Mouse (Mus musculus): ENCODE results near the gene Ece2. TPM values are rescaled to one million over a fixed set of nuclear protein-coding genes. Genes with fewer than 3 reads are reported as not detected.
A peak's percentile ranks its signal among the peaks of the same experiment; 100 is the strongest.

Ece2 gene
- total and polyA plus RNA-seq, 2 experiments from 2014 or later, result 0.26 to 1.5 TPM

DNA sequence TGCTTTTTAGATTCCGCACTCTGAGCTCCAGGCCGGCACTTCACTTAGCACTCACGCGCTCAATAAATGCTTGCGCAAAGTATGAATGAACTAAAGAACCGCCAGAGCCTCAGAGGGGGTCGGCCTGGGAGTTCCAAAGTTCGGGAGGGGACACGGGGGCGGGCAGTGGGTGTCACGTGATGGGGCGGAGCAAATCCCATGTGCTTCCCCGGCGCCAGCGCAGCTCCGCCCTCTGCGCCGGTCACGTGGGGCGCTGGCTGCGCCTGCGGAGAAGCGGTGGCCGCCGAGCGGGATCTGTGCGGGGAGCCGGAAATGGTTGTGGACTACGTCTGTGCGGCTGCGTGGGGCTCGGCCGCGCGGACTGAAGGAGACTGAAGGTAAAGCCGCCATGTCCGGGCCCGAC lies 42.9 kb downstream of the Ece2 start:
- WGBS, result under 1% methylated on average over 32 of the region's 38 CpGs
- H3K9ac ChIP-seq (replicated peaks; ENCODE audit: low read depth, low read length), result peak overlapping the region; percentile 98
- no peaks in the 10 kb centered on the region for H3K27me3 ChIP-seq (ENCODE audit: control insufficient read depth, insufficient read depth, low read length)
- peaks cover 31% of the 10 kb centered on the region for H3K36me3 ChIP-seq (replicated peaks; ENCODE audit: control insufficient read depth, insufficient read depth, low read length)
- TF ChIP-seq EP300 (IDR thresholded peaks at IDR 0.05; ENCODE audit: low read depth) (no peak), CTCF (IDR thresholded peaks at IDR 0.05; ENCODE audit: low read depth) (no peak)
- ATAC-seq (ENCODE audit: insufficient read depth, low read depth) (peak; percentile 94), DNase-seq (ENCODE audit: low spot score) (peak; percentile 96)
- peak overlapping the region; percentile 97 for H3K27ac ChIP-seq (ENCODE audit: low read depth)
- H3K4me3 ChIP-seq (ENCODE audit: low read depth, low read length), result peak overlapping the region; percentile 98
- peak overlapping the region; percentile 79 for H3K4me2 ChIP-seq (ENCODE audit: low read depth, low read length)
- no peaks in the 10 kb centered on the region for H3K9me3 ChIP-seq (replicated peaks; ENCODE audit: control insufficient read depth, low read length)
- peaks cover 19% of the 10 kb centered on the region for H3K4me1 ChIP-seq (ENCODE audit: control insufficient read depth, insufficient read depth)

DNA sequence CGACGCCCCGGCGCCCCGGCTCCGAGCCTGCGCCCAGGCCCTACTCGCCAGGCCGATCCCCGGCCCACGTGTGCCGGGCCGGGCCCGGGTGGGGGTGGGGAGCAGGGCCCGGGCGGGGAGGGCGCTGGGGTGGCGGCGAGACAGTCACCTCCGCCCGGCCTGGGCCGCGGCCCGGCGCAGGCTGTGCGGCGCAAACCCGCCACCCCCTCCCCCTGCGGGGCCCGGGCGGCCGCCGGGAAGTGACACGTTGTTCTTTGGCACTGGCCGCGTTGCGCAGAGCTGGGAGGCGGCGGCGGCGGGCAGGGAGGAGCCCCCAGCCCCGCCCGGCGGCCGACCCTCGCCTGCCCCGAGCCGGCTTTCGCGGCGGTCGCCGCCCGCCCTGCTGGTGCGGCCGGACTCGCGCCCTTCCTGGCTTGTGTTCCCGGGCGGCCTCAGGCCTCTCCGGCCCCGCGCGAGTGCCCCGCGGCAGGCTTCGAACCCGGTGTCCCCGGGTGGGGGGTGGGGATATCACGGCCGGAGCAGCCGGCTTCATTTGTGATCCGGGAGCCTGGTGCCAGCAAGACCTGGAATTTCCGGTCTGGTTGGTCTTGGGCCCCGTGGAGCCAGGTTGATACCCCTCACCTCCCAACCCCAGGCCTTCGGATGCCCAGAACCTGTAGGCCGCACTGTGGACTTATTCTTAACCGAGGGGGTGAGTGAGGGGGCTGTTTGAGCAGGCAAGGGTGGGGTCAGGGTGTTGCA lies 43.5 kb downstream of the Ece2 start:
- ATAC-seq (ENCODE audit: insufficient read depth, low read depth) (peak; percentile 77), DNase-seq (ENCODE audit: low spot score) (peak; percentile 49)
- peak overlapping the region; percentile 79 for H3K4me2 ChIP-seq (ENCODE audit: low read depth, low read length)
- no peaks in the 10 kb centered on the region for H3K27me3 ChIP-seq (ENCODE audit: control insufficient read depth, insufficient read depth, low read length)
- H3K4me3 ChIP-seq (ENCODE audit: low read depth, low read length), result peak overlapping the region; percentile 98
- H3K27ac ChIP-seq (ENCODE audit: low read depth), result peak overlapping the region; percentile 97
- peak overlapping the region; percentile 98 for H3K9ac ChIP-seq (replicated peaks; ENCODE audit: low read depth, low read length)
- H3K4me1 ChIP-seq (ENCODE audit: control insufficient read depth, insufficient read depth), result peaks cover 25% of the 10 kb centered on the region
- peaks cover 36% of the 10 kb centered on the region for H3K36me3 ChIP-seq (replicated peaks; ENCODE audit: control insufficient read depth, insufficient read depth, low read length)
- WGBS, result under 1% methylated on average over 34 of the region's 78 CpGs
- no peaks in the 10 kb centered on the region for H3K9me3 ChIP-seq (replicated peaks; ENCODE audit: control insufficient read depth, low read length)
- TF ChIP-seq EP300 (IDR thresholded peaks at IDR 0.05; ENCODE audit: low read depth) (no peak), CTCF (IDR thresholded peaks at IDR 0.05; ENCODE audit: low read depth) (no peak)

DNA sequence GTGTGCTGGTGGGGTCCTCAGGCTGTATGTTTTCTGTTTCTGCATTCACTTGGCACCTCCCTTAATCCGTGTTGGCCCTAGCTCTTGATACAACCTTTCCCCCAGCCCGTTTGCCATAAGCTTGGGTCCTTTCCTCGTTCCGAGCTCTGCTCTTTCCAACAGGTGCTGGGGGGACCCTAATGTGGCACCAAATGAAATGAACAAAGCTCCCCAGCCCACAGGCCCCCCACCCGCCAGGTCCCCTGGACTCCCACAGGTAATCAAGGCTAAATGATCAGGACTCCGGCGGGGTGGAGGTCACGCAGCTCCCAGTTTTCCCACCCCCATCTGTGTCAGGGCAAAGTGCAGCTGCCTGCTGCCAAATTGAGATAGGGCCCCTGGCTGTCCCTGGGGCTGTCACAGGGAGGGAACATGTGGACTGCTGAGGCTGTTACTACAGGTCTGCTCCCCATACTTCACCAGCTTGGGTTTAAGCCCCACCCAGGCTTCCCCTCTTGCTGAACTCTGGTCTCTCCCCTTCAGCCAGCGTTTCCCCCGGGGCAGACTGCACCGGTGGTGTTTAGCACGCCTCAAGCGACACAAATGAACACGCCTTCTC lies 44.2 kb downstream of the Ece2 start:
- Histone ChIP-seq H3K36me3 (replicated peaks; ENCODE audit: control insufficient read depth, insufficient read depth, low read length) (peaks cover 42% of the 10 kb centered on the region), H3K9ac (replicated peaks; ENCODE audit: low read depth, low read length) (peak overlapping the region; percentile 98), H3K9me3 (replicated peaks; ENCODE audit: control insufficient read depth, low read length) (no peaks in the 10 kb centered on the region), H3K4me2 (ENCODE audit: low read depth, low read length) (peak overlapping the region; percentile 79), H3K4me1 (ENCODE audit: control insufficient read depth, insufficient read depth) (peaks cover 26% of the 10 kb centered on the region), H3K27ac (ENCODE audit: low read depth) (peak overlapping the region; percentile 97), H3K27me3 (ENCODE audit: control insufficient read depth, insufficient read depth, low read length) (no peaks in the 10 kb centered on the region), H3K4me3 (ENCODE audit: low read depth, low read length) (peak overlapping the region; percentile 98)
- TF ChIP-seq EP300 (IDR thresholded peaks at IDR 0.05; ENCODE audit: low read depth) (no peak), CTCF (IDR thresholded peaks at IDR 0.05; ENCODE audit: low read depth) (no peak)
- WGBS, result 3% methylated on average over 14 of the region's 14 CpGs
- DNase-seq (ENCODE audit: low spot score) (peak; percentile 33), ATAC-seq (ENCODE audit: insufficient read depth, low read depth) (no peak)

DNA sequence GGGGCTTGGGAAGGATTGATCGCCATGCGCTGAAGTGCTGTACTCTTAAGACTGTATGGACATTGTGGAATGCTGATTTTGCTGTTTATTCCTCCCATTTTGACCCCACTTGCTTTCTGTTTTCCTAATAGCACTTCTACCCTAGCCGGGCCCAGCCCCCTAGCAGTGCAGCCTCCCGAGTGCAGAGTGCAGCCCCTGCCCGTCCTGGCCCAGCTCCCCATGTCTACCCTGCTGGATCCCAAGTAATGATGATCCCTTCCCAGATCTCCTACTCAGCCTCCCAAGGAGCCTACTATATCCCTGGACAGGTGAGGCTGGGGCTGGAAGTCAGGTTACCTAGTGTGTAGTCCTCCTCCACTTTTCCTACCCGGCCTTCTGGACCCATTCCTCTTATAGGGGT lies 45.6 kb downstream of the Ece2 start:
- Histone ChIP-seq H3K9me3 (replicated peaks; ENCODE audit: control insufficient read depth, low read length) (no peaks in the 10 kb centered on the region), H3K4me1 (ENCODE audit: control insufficient read depth, insufficient read depth) (peaks cover 26% of the 10 kb centered on the region), H3K4me3 (ENCODE audit: low read depth, low read length) (no peak overlapping the region), H3K9ac (replicated peaks; ENCODE audit: low read depth, low read length) (no peak overlapping the region), H3K27ac (ENCODE audit: low read depth) (no peak overlapping the region), H3K27me3 (ENCODE audit: control insufficient read depth, insufficient read depth, low read length) (no peaks in the 10 kb centered on the region), H3K4me2 (ENCODE audit: low read depth, low read length) (no peak overlapping the region), H3K36me3 (replicated peaks; ENCODE audit: control insufficient read depth, insufficient read depth, low read length) (peaks cover 57% of the 10 kb centered on the region)
- TF ChIP-seq CTCF (IDR thresholded peaks at IDR 0.05; ENCODE audit: low read depth) (no peak), EP300 (IDR thresholded peaks at IDR 0.05; ENCODE audit: low read depth) (no peak)
- 87% methylated on average over 6 of the region's 6 CpGs for WGBS
- ATAC-seq (ENCODE audit: insufficient read depth, low read depth) (no peak), DNase-seq (ENCODE audit: low spot score) (no peak)

DNA sequence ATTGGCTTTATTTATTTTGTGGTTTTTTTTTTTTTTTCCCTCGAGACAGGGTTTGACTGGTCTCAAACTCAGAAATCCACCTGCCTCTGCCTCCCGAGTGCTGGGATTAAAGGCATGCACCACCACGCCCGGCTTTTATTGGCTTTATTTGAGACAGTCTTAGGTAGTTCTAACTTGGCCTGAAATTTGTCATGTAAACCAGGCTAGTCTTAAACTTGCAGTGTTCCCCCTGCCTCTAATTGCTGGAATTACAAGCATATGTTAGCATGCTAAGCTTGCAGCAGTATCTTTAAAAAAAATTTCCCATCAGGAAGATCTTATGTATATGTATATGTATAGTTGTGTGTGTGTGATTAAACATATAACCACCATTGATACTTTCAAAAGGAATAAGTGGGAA lies 47.1 kb downstream of the Ece2 start:
- WGBS, result 85% methylated on average over 4 of the region's 4 CpGs
- Histone ChIP-seq H3K36me3 (replicated peaks; ENCODE audit: control insufficient read depth, insufficient read depth, low read length) (peaks cover 71% of the 10 kb centered on the region), H3K9me3 (replicated peaks; ENCODE audit: control insufficient read depth, low read length) (no peaks in the 10 kb centered on the region), H3K4me3 (ENCODE audit: low read depth, low read length) (no peak overlapping the region), H3K27ac (ENCODE audit: low read depth) (no peak overlapping the region), H3K4me2 (ENCODE audit: low read depth, low read length) (no peak overlapping the region), H3K4me1 (ENCODE audit: control insufficient read depth, insufficient read depth) (peaks cover 26% of the 10 kb centered on the region), H3K27me3 (ENCODE audit: control insufficient read depth, insufficient read depth, low read length) (no peaks in the 10 kb centered on the region), H3K9ac (replicated peaks; ENCODE audit: low read depth, low read length) (no peak overlapping the region)
- ATAC-seq (ENCODE audit: insufficient read depth, low read depth) (no peak), DNase-seq (ENCODE audit: low spot score) (no peak)
- TF ChIP-seq CTCF (IDR thresholded peaks at IDR 0.05; ENCODE audit: low read depth) (no peak), EP300 (IDR thresholded peaks at IDR 0.05; ENCODE audit: low read depth) (no peak)
